Mouse (Mus musculus) layer of hippocampus, postnatal 36 days (tissue): ENCODE results near the gene Thsd7a. TPM values are rescaled to one million over a fixed set of nuclear protein-coding genes. Genes with fewer than 3 reads are reported as not detected.

Experiments used
- DNase-seq, 2 experiments: peaks; one replicate each; pipeline ENCODE4 v3.0.0; 2022
- total RNA-seq, 2 experiments: library from RNA; stranded (reverse); gene quantifications; 2 replicates each; pipeline ENCODE4 v1.2.3; 2021

Thsd7a gene
- total RNA-seq, 2 experiments from 2014 or later = 39.1 to 41.1 TPM

- DNase-seq = no peak
Measured at GRCm38 (mm10) chr6:12649633-12650032, 99.6 kb downstream of the Thsd7a start.

GRCm38 (mm10) chr6:12628637-12629246, 120.5 kb downstream of the Thsd7a start:
- no peak for DNase-seq

- no peak for DNase-seq
Measured at GRCm38 (mm10) chr6:12606638-12607246, 142.5 kb downstream of the Thsd7a start.

- DNase-seq = no peak
Measured at GRCm38 (mm10) chr6:12602927-12603326, 146.3 kb downstream of the Thsd7a start.

- DNase-seq = no peak
Measured at GRCm38 (mm10) chr6:12602161-12602560, 147.0 kb downstream of the Thsd7a start.

GRCm38 (mm10) chr6:12584456-12584855, 164.8 kb downstream of the Thsd7a start:
- DNase-seq = no peak

GRCm38 (mm10) chr6:12581143-12581542, 168.1 kb downstream of the Thsd7a start:
- no peak for DNase-seq

- no peak for DNase-seq
Measured at GRCm38 (mm10) chr6:12575619-12576216, 173.5 kb downstream of the Thsd7a start.

GRCm38 (mm10) chr6:12572202-12572601, 177.0 kb downstream of the Thsd7a start:
- no peak for DNase-seq

- DNase-seq = no peak
Measured at GRCm38 (mm10) chr6:12565136-12565535, 184.1 kb downstream of the Thsd7a start.

GRCm38 (mm10) chr6:12562336-12562735, 186.9 kb downstream of the Thsd7a start:
- DNase-seq = no peak

- DNase-seq = no peak
Measured at GRCm38 (mm10) chr6:12560500-12560899, 188.7 kb downstream of the Thsd7a start.

GRCm38 (mm10) chr6:12555114-12556099, 193.8 kb downstream of the Thsd7a start:
- no peak for DNase-seq

GRCm38 (mm10) chr6:12551176-12551575, 198.0 kb downstream of the Thsd7a start:
- no peak for DNase-seq

GRCm38 (mm10) chr6:12550054-12550655, 199.1 kb downstream of the Thsd7a start:
- DNase-seq = no peak

- no peak for DNase-seq
Measured at GRCm38 (mm10) chr6:12544096-12544495, 205.1 kb downstream of the Thsd7a start.

GRCm38 (mm10) chr6:12542496-12542895, 206.7 kb downstream of the Thsd7a start:
- DNase-seq = no peak

- DNase-seq = no peak
Measured at GRCm38 (mm10) chr6:12519121-12519520, 230.1 kb downstream of the Thsd7a start.

GRCm38 (mm10) chr6:12518283-12518903, 230.8 kb downstream of the Thsd7a start:
- DNase-seq = no peak

- DNase-seq = no peak
Measured at GRCm38 (mm10) chr6:12517726-12518125, 231.5 kb downstream of the Thsd7a start.

- no peak for DNase-seq
Measured at GRCm38 (mm10) chr6:12506877-12507276, 242.3 kb downstream of the Thsd7a start.

GRCm38 (mm10) chr6:12503867-12504266, 245.3 kb downstream of the Thsd7a start:
- DNase-seq = no peak
